Mouse (Mus musculus): ENCODE data around the gene Ubap1. TPM values are rescaled to one million over a fixed set of nuclear protein-coding genes. Genes with fewer than 3 reads are reported as not detected.

Ubap1 gene
- polyA plus RNA-seq, 1 experiment from 2014 or later = 28.5 TPM

- no peaks in the 10 kb centered on the region for H3K27me3 ChIP-seq
- no peak overlapping the region for H3K27ac ChIP-seq
- H3K36me3 ChIP-seq = peaks cover 8% of the 10 kb centered on the region; the same call in 1 of the 2 replicates
- H3K9me3 ChIP-seq (replicated peaks) = no peaks in the 10 kb centered on the region
- no peak overlapping the region for H3K4me2 ChIP-seq
- H3K9ac ChIP-seq = no peak overlapping the region
- no peak for ATAC-seq (ENCODE audit: low read depth)
- H3K4me3 ChIP-seq (replicated peaks) = no peak overlapping the region
- 77% methylated on average over 5 of the region's 5 CpGs for WGBS (ENCODE audit: insufficient replicate concordance)
- no peak for DNase-seq
- no peaks in the 10 kb centered on the region; the same call in 1 of the 2 replicates for H3K4me1 ChIP-seq (replicated peaks)
Measured at GRCm38 (mm10) chr4:41438931-41439330, 90.1 kb downstream of the Ubap1 start.

Other genes with a start within 250 kb of the Ubap1 start
- gene Nol6, start 224.5 kb upstream of the Ubap1 start, polyA plus RNA-seq (2015; fragmentation: Nextera tagmentation; extraction: Ambion mirVana) = 11.6 and 15.2 TPM in 2 replicates
- 38.9 and 39.9 TPM in 2 replicates for gene Ube2r2, start 213.3 kb upstream of the Ubap1 start, polyA plus RNA-seq (2015; fragmentation: Nextera tagmentation; extraction: Ambion mirVana)
- gene Ubap2, start 73.9 kb upstream of the Ubap1 start, polyA plus RNA-seq (2015; fragmentation: Nextera tagmentation; extraction: Ambion mirVana) = 25.2 and 35.7 TPM in 2 replicates
- gene Dcaf12, start 34.1 kb upstream of the Ubap1 start, polyA plus RNA-seq (2015; fragmentation: Nextera tagmentation; extraction: Ambion mirVana) = 66.0 and 74.8 TPM in 2 replicates
- gene Kif24, start 115.9 kb downstream of the Ubap1 start, polyA plus RNA-seq (2015; fragmentation: Nextera tagmentation; extraction: Ambion mirVana) = 5.7 and 7.0 TPM in 2 replicates
- gene Nudt2, start 116.2 kb downstream of the Ubap1 start, polyA plus RNA-seq (2015; fragmentation: Nextera tagmentation; extraction: Ambion mirVana) = 27.7 and 32.0 TPM in 2 replicates
- 0.51 and 0.72 TPM in 2 replicates for gene AI464131, start 154.1 kb downstream of the Ubap1 start, polyA plus RNA-seq (2015; fragmentation: Nextera tagmentation; extraction: Ambion mirVana)
- gene 1110017D15Rik, start 168.3 kb downstream of the Ubap1 start, polyA plus RNA-seq (2015; fragmentation: Nextera tagmentation; extraction: Ambion mirVana) = 0.19 TPM in 1 of 2 replicates, not detected in the other
- 0.30 and 0.71 TPM in 2 replicates for gene Fam219a, start 220.5 kb downstream of the Ubap1 start, polyA plus RNA-seq (2015; fragmentation: Nextera tagmentation; extraction: Ambion mirVana)
- gene Dnaic1, start 220.8 kb downstream of the Ubap1 start, polyA plus RNA-seq (2015; fragmentation: Nextera tagmentation; extraction: Ambion mirVana) = 1.4 TPM in 2 replicates